Mouse (Mus musculus) heart, embryonic 10.5 days (tissue): ENCODE measurements around the gene Smyd2. TPM values are rescaled to one million over a fixed set of nuclear protein-coding genes. Genes with fewer than 3 reads are reported as not detected.

Source experiments
- DNase-seq: peaks from one replicate; pipeline ENCODE4 v3.0.0-alpha.2; 2017; ENCODE audit warnings: low spot score
- H3K27ac ChIP-seq: fragments of 300-500 bp; sonication (generic); 2 replicates; pipeline ENCODE4 v1.5.1; 2016; ENCODE audit warnings: mild to moderate bottlenecking
- H3K27me3 ChIP-seq: fragments of 300-500 bp; sonication (generic); 2 replicates; pipeline ENCODE4 v1.6.1; 2016; ENCODE audit warnings: mild to moderate bottlenecking; ENCODE audit not compliant: poor library complexity, insufficient read depth, severe bottlenecking
- H3K36me3 ChIP-seq: fragments of 300-500 bp; sonication (generic); 2 replicates; pipeline ENCODE4 v1.6.1; 2016; ENCODE audit warnings: mild to moderate bottlenecking, moderate library complexity
- H3K4me1 ChIP-seq: fragments of 300-500 bp; sonication (generic); 2 replicates; pipeline ENCODE4 v1.6.1; 2016; ENCODE audit warnings: mild to moderate bottlenecking
- H3K4me3 ChIP-seq: fragments of 300-500 bp; sonication (generic); 2 replicates; pipeline ENCODE4 v1.5.1; 2016; ENCODE audit warnings: mild to moderate bottlenecking, moderate library complexity
- H3K9me3 ChIP-seq: fragments of 300-500 bp; sonication (generic); 2 replicates; pipeline ENCODE4 v1.6.1; 2016; ENCODE audit warnings: mild to moderate bottlenecking, moderate library complexity
- WGBS: fragments of 180-500 bp; shearing (Covaris S2); methylation state at CpG from one replicate; pipeline ENCODE4 v1.1.7; 2016; 5-methylcytosine and 5-hydroxymethylcytosine counted together
- polyA plus RNA-seq: library from polyadenylated mRNA; unstranded; fragments of >200 nt; fragmentation: Nextera tagmentation; extraction: Ambion mirVana; gene quantifications from 2 replicates; pipeline ENCODE4 v1.2.1, GENCODE M21; 2016

Smyd2 gene
- polyA plus RNA-seq, 1 experiment from 2014 or later = 129 TPM

DNA sequence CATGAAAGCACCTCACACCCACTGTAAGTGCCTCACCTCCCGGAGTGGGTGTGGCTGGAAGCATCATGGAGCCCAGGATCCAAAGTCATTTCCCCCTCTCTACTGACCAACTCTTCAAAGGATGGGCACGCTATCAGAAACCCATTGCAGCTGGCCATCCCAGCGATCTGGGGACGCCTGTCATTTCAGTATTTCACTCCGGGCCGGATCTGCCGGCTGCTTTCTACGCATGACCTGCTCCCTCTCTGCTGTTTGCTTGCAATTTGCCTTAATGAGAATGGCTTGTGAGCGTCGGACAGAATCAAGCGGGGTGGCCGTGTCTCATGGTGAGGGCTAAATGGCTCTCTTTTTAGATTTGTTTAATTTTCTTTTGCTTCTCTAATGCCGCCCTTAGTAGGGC is 88.0 kb downstream of the Smyd2 start:
- H3K27me3 ChIP-seq = no peaks in the 10 kb centered on the region
- H3K4me1 ChIP-seq = peaks cover 11% of the 10 kb centered on the region
- H3K9me3 ChIP-seq = no peaks in the 10 kb centered on the region
- no peak overlapping the region for H3K4me3 ChIP-seq
- H3K27ac ChIP-seq = no peak overlapping the region
- no peak for DNase-seq
- WGBS = 72% methylated on average over 13 of the region's 13 CpGs
- peaks cover 47% of the 10 kb centered on the region for H3K36me3 ChIP-seq

DNA sequence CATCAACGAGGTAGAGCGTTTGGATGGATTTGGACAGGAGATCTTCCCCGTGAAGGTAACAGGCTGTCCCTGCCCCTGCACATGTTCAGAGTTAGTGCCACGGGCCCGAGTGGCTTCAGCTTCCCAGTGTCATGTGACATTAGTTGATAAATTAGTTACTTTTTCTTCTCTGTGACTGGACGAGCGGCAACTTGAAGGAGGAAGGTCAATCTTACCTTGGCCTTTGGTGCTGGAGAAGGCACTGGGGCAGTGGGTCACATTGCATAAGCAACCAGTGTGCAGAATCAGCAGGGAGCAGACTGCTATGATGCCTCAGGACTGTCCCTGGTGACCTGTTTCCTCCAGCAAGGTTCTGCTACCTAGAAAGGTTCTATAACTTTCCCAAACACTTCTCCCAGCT is 88.8 kb downstream of the Smyd2 start:
- H3K9me3 ChIP-seq = no peaks in the 10 kb centered on the region
- H3K4me1 ChIP-seq = peaks cover 11% of the 10 kb centered on the region

DNA sequence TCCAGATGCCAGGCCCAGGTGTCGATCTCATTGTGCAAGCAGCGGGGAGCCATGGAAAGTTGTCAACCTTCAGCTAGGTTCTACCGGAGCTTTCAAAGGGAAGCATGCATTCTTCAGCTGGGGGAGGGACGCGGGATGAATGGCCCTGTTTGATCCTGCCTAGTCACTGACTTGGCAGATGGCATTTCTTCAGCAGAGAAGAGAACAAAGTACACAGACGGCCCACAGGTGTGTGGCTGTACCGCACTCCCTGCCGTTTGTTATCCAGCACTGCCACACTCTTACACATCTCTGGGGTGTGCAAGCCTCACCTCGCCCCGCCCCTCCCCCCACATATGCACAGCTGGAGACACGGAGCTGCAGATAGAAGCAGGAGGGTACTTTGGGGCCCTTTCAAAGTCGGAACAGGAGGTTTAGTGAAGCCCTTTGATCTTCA is 91.3 kb downstream of the Smyd2 start:
- Histone ChIP-seq H3K36me3 (peaks cover 48% of the 10 kb centered on the region), H3K27ac (no peak overlapping the region; the same call in 1 of the 2 replicates), H3K27me3 (no peaks in the 10 kb centered on the region), H3K4me1 (peaks cover 11% of the 10 kb centered on the region), H3K9me3 (no peaks in the 10 kb centered on the region), H3K4me3 (no peak overlapping the region)
- WGBS = 18% methylated on average over 12 of the region's 12 CpGs
- no peak for DNase-seq

More for the DNA sequence above, 88.8 kb downstream of the Smyd2 start:
- Histone ChIP-seq H3K27me3 (no peaks in the 10 kb centered on the region), H3K27ac (no peak overlapping the region), H3K4me3 (no peak overlapping the region), H3K36me3 (peaks cover 49% of the 10 kb centered on the region)
- no peak for DNase-seq
- WGBS = 82% methylated on average over 7 of the region's 7 CpGs

Other genes starting within 250 kb of the Smyd2 start
- 62.7 and 71.3 TPM in 2 replicates for gene Cenpf, start 234.3 kb downstream of the Smyd2 start, polyA plus RNA-seq
- 7.2 and 9.6 TPM in 2 replicates for gene Ptpn14, start 194.1 kb downstream of the Smyd2 start, polyA plus RNA-seq
- 13.3 and 17.3 TPM in 2 replicates for gene Prox1, start 248.4 kb upstream of the Smyd2 start, polyA plus RNA-seq